Mouse (Mus musculus): ENCODE data around the gene Acot10. TPM values are rescaled to one million over a fixed set of nuclear protein-coding genes. Genes with fewer than 3 reads are reported as not detected.

Acot10 gene
- polyA plus RNA-seq, 1 experiment from 2014 or later = not detected

GRCm38 (mm10) chr15:20642905-20643414, 23.6 kb downstream of the Acot10 start:
- Histone ChIP-seq H3K4me2 (no peak overlapping the region), H3K36me3 (ENCODE audit: control insufficient read depth, insufficient read depth, low read length) (no peaks in the 10 kb centered on the region), H3K9me3 (ENCODE audit: control insufficient read depth, low read length) (no peaks in the 10 kb centered on the region), H3K4me3 (ENCODE audit: low read depth, low read length) (no peak overlapping the region), H3K4me1 (replicated peaks; ENCODE audit: control insufficient read depth, insufficient read depth, low read length) (no peaks in the 10 kb centered on the region), H3K27ac (ENCODE audit: low read depth, low read length) (no peak overlapping the region), H3K9ac (ENCODE audit: low read depth, low read length) (no peak overlapping the region), H3K27me3 (replicated peaks; ENCODE audit: control insufficient read depth, insufficient read depth, low read length) (no peaks in the 10 kb centered on the region)
- 80% methylated on average over 3 of the region's 3 CpGs for WGBS
- ATAC-seq (replicated peaks; ENCODE audit: low FRiP score) (no peak), DNase-seq (ENCODE audit: low spot score) (no peak)

GRCm38 (mm10) chr15:20639155-20639554, 27.4 kb downstream of the Acot10 start:
- Histone ChIP-seq H3K36me3 (ENCODE audit: control insufficient read depth, insufficient read depth, low read length) (no peaks in the 10 kb centered on the region), H3K4me1 (replicated peaks; ENCODE audit: control insufficient read depth, insufficient read depth, low read length) (no peaks in the 10 kb centered on the region), H3K4me2 (no peak overlapping the region), H3K4me3 (ENCODE audit: low read depth, low read length) (no peak overlapping the region), H3K27ac (ENCODE audit: low read depth, low read length) (no peak overlapping the region), H3K27me3 (replicated peaks; ENCODE audit: control insufficient read depth, insufficient read depth, low read length) (no peaks in the 10 kb centered on the region), H3K9me3 (ENCODE audit: control insufficient read depth, low read length) (no peaks in the 10 kb centered on the region), H3K9ac (ENCODE audit: low read depth, low read length) (no peak overlapping the region)
- WGBS = 79% methylated on average over 2 of the region's 2 CpGs
- no peak for DNase-seq (ENCODE audit: low spot score)
- ATAC-seq (replicated peaks; ENCODE audit: low FRiP score) = no peak

DNA sequence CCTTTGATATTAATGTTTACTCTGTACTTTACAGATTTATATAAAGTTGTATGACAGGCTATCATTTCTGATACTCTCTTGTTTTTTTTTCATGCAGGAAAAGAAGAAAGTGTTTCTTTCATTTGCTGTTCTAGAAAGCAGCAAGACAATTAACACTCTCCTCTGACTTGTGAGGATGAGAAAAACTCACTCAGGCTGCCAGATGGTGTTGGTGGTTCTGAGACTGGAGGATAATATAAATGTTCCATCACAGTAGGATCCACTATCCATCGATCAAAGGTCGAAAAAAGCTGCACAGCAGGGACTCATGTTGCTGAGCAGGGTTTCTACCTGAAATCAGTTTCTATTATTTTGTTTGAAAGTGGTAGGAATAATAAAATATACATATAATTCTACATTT, 32.0 kb downstream of the Acot10 start:
- Histone ChIP-seq H3K4me3 (ENCODE audit: low read depth, low read length) (no peak overlapping the region), H3K27ac (ENCODE audit: low read depth, low read length) (no peak overlapping the region), H3K9ac (ENCODE audit: low read depth, low read length) (no peak overlapping the region), H3K4me1 (replicated peaks; ENCODE audit: control insufficient read depth, insufficient read depth, low read length) (no peaks in the 10 kb centered on the region), H3K9me3 (ENCODE audit: control insufficient read depth, low read length) (no peaks in the 10 kb centered on the region), H3K27me3 (replicated peaks; ENCODE audit: control insufficient read depth, insufficient read depth, low read length) (no peaks in the 10 kb centered on the region), H3K36me3 (ENCODE audit: control insufficient read depth, insufficient read depth, low read length) (no peaks in the 10 kb centered on the region), H3K4me2 (no peak overlapping the region)
- WGBS = 71% methylated on average over 2 of the region's 2 CpGs
- no peak for ATAC-seq (replicated peaks; ENCODE audit: low FRiP score)
- no peak for DNase-seq (ENCODE audit: low spot score)

Other genes with a start within 250 kb of the Acot10 start
- 0.06 and 0.10 TPM in 2 replicates for gene Cdh12, start 217.5 kb downstream of the Acot10 start, polyA plus RNA-seq (2014; fragmentation: Nextera tagmentation; extraction: Ambion mirVana)